Mouse (Mus musculus) limb, embryonic 12.5 days (tissue): ENCODE measurements around the gene Lrfn1. TPM values are rescaled to one million over a fixed set of nuclear protein-coding genes. Genes with fewer than 3 reads are reported as not detected.
"Not testable (repeated sequence)": the region's sequence is repeated elsewhere in the genome, so short reads cannot be mapped to it uniquely, and the experiment has no call there.

ENCODE experiments used
- ATAC-seq: fragments of 200-750 bp; cut with Nextera tagmentation; 2 replicates; pipeline ENCODE4 v1.8.0; 2017; ENCODE audit warnings: low read depth, moderate TSS enrichment; ENCODE audit not compliant: insufficient number of reproducible peaks, insufficient read depth, low FRiP score, low TSS enrichment
- H3K27ac ChIP-seq: fragments of 300-500 bp; sonication (generic); 2 replicates; pipeline ENCODE4 v1.5.1; 2016; ENCODE audit warnings: mild to moderate bottlenecking, moderate library complexity
- H3K27me3 ChIP-seq: fragments of 300-500 bp; sonication (generic); 2 replicates; pipeline ENCODE4 v1.6.1; 2016; ENCODE audit warnings: mild to moderate bottlenecking, moderate library complexity
- H3K36me3 ChIP-seq: fragments of 300-500 bp; sonication (generic); 2 replicates; pipeline ENCODE4 v1.6.1; 2016; ENCODE audit warnings: mild to moderate bottlenecking, moderate library complexity
- H3K4me1 ChIP-seq: fragments of 300-500 bp; sonication (generic); replicated peaks from 2 replicates; pipeline ENCODE4 v1.6.1; 2016
- H3K4me2 ChIP-seq: fragments of 300-500 bp; sonication (generic); 2 replicates; pipeline ENCODE4 v1.6.1; 2016; ENCODE audit warnings: mild to moderate bottlenecking, moderate library complexity
- H3K4me3 ChIP-seq: fragments of 300-500 bp; sonication (generic); replicated peaks from 2 replicates; pipeline ENCODE4 v1.5.1; 2016; ENCODE audit warnings: mild to moderate bottlenecking
- H3K9ac ChIP-seq: fragments of 300-500 bp; sonication (generic); replicated peaks from 2 replicates; pipeline ENCODE4 v1.6.1; 2016; ENCODE audit warnings: mild to moderate bottlenecking, moderate library complexity
- H3K9me3 ChIP-seq: fragments of 300-500 bp; sonication (generic); 2 replicates; pipeline ENCODE4 v1.6.1; 2016; ENCODE audit warnings: mild to moderate bottlenecking, moderate library complexity
- WGBS: fragments of 180-500 bp; shearing (Covaris S2); methylation state at CpG from one replicate; pipeline ENCODE4 v1.1.7; 2016; 5-methylcytosine and 5-hydroxymethylcytosine counted together
- polyA plus RNA-seq: library from polyadenylated mRNA; unstranded; fragments of >200 nt; fragmentation: Nextera tagmentation; extraction: Ambion mirVana; gene quantifications from 2 replicates; pipeline ENCODE4 v1.2.1, GENCODE M21; 2016

Lrfn1 gene
- polyA plus RNA-seq, 1 experiment from 2014 or later = 7.5 TPM

- no peak for ATAC-seq
- Histone ChIP-seq H3K9ac (no peak overlapping the region), H3K36me3 (no peaks in the 10 kb centered on the region), H3K4me2 (no peak overlapping the region), H3K4me3 (no peak overlapping the region), H3K27me3 (peaks cover 14% of the 10 kb centered on the region), H3K4me1 (peaks cover 2% of the 10 kb centered on the region), H3K27ac (no peak overlapping the region), H3K9me3 (no peaks in the 10 kb centered on the region)
- 84% methylated on average over 11 of the region's 11 CpGs for WGBS
Observed at GRCm38 (mm10) chr7:28482854-28483253, 31.1 kb downstream of the Lrfn1 start.

GRCm38 (mm10) chr7:28484192-28484591 is 32.4 kb downstream of the Lrfn1 start:
- Histone ChIP-seq H3K4me2 (no peak overlapping the region), H3K27me3 (peaks cover 26% of the 10 kb centered on the region), H3K36me3 (no peaks in the 10 kb centered on the region), H3K4me3 (no peak overlapping the region), H3K4me1 (peaks cover 5% of the 10 kb centered on the region), H3K9ac (no peak overlapping the region), H3K27ac (no peak overlapping the region), H3K9me3 (no peaks in the 10 kb centered on the region)
- 21% methylated on average over 4 of the region's 4 CpGs for WGBS
- no peak for ATAC-seq

- peaks cover 33% of the 10 kb centered on the region for H3K27me3 ChIP-seq
- no peaks in the 10 kb centered on the region for H3K36me3 ChIP-seq
- peak overlapping the region; percentile 24 for H3K4me3 ChIP-seq
- WGBS = 7% methylated on average over 16 of the region's 16 CpGs
- peaks cover 5% of the 10 kb centered on the region for H3K4me1 ChIP-seq
- H3K4me2 ChIP-seq = peak overlapping the region; percentile 59
- H3K27ac ChIP-seq = no peak overlapping the region
- H3K9ac ChIP-seq = no peak overlapping the region; the same call in 1 of the 2 replicates
- ATAC-seq = no peak
- no peaks in the 10 kb centered on the region for H3K9me3 ChIP-seq
Observed at GRCm38 (mm10) chr7:28488030-28488491, 36.3 kb downstream of the Lrfn1 start.

- 3% methylated on average over 10 of the region's 10 CpGs for WGBS
- Histone ChIP-seq H3K9ac (no peak overlapping the region; the same call in 1 of the 2 replicates), H3K9me3 (no peaks in the 10 kb centered on the region), H3K27me3 (peaks cover 33% of the 10 kb centered on the region), H3K4me3 (no peak overlapping the region), H3K4me2 (peak overlapping the region; percentile 27), H3K27ac (no peak overlapping the region), H3K4me1 (peaks cover 5% of the 10 kb centered on the region), H3K36me3 (no peaks in the 10 kb centered on the region)
- no peak for ATAC-seq
Observed at GRCm38 (mm10) chr7:28490410-28490809, 38.6 kb downstream of the Lrfn1 start.

GRCm38 (mm10) chr7:28490903-28491302 is 39.1 kb downstream of the Lrfn1 start:
- H3K36me3 ChIP-seq = no peaks in the 10 kb centered on the region
- H3K9me3 ChIP-seq = no peaks in the 10 kb centered on the region
- peaks cover 5% of the 10 kb centered on the region for H3K4me1 ChIP-seq
- H3K9ac ChIP-seq = no peak overlapping the region; the same call in 1 of the 2 replicates
- peak overlapping the region; percentile 27 for H3K4me2 ChIP-seq
- H3K27me3 ChIP-seq = peaks cover 33% of the 10 kb centered on the region
- 23% methylated on average over 14 of the region's 14 CpGs for WGBS
- H3K4me3 ChIP-seq = no peak overlapping the region
- H3K27ac ChIP-seq = no peak overlapping the region
- ATAC-seq = no peak

- H3K4me1 ChIP-seq = peaks cover 5% of the 10 kb centered on the region
- H3K36me3 ChIP-seq = no peaks in the 10 kb centered on the region
- WGBS = 86% methylated on average over 8 of the region's 8 CpGs
- ATAC-seq = no peak
- H3K27me3 ChIP-seq = peaks cover 24% of the 10 kb centered on the region
- H3K9ac ChIP-seq = no peak overlapping the region
- no peak overlapping the region for H3K4me2 ChIP-seq
- no peak overlapping the region for H3K4me3 ChIP-seq
- no peaks in the 10 kb centered on the region for H3K9me3 ChIP-seq
- H3K27ac ChIP-seq = no peak overlapping the region
Observed at GRCm38 (mm10) chr7:28492310-28492709, 40.5 kb downstream of the Lrfn1 start.

GRCm38 (mm10) chr7:28495426-28495825 is 43.6 kb downstream of the Lrfn1 start:
- 0 out of 2 replicates have a peak, but pooled peaks cover 4% of the 10 kb centered on the region for H3K27me3 ChIP-seq
- no peak overlapping the region for H3K4me3 ChIP-seq
- no peak overlapping the region for H3K27ac ChIP-seq
- H3K9ac ChIP-seq = no peak overlapping the region
- no peaks in the 10 kb centered on the region for H3K36me3 ChIP-seq
- no peak for ATAC-seq
- no peaks in the 10 kb centered on the region for H3K4me1 ChIP-seq
- H3K9me3 ChIP-seq = peaks cover 1% of the 10 kb centered on the region; the same call in 1 of the 2 replicates
- WGBS = 78% methylated on average over 11 of the region's 11 CpGs
- no peak overlapping the region for H3K4me2 ChIP-seq

- H3K36me3 ChIP-seq = no peaks in the 10 kb centered on the region
- ATAC-seq = no peak
- WGBS = 9% methylated on average over 5 of the region's 5 CpGs
- H3K4me3 ChIP-seq = no peak overlapping the region
- no peak overlapping the region for H3K9ac ChIP-seq
- H3K27me3 ChIP-seq = no peaks in the 10 kb centered on the region
- H3K27ac ChIP-seq = no peak overlapping the region
- H3K4me2 ChIP-seq = no peak overlapping the region
- H3K4me1 ChIP-seq = no peaks in the 10 kb centered on the region
- H3K9me3 ChIP-seq = peaks cover 9% of the 10 kb centered on the region; the same call in 1 of the 2 replicates
Observed at GRCm38 (mm10) chr7:28505585-28505984, 53.8 kb downstream of the Lrfn1 start.

- not testable (repeated sequence) for H3K4me3 ChIP-seq, H3K9ac ChIP-seq, H3K27ac ChIP-seq, H3K27me3 ChIP-seq, H3K9me3 ChIP-seq, H3K4me1 ChIP-seq, ATAC-seq, H3K4me2 ChIP-seq, H3K36me3 ChIP-seq
- WGBS = 75% methylated on average over 2 of the region's 2 CpGs
Observed at GRCm38 (mm10) chr7:28509121-28509520, 57.3 kb downstream of the Lrfn1 start.

GRCm38 (mm10) chr7:28510405-28510974 is 58.7 kb downstream of the Lrfn1 start, which contains the start of gene Ifnl2:
TSS of gene Ifnl2 (minus strand) at chr7:28510455.
- WGBS = 62% methylated on average over 8 of the region's 8 CpGs
- not testable (repeated sequence) for H3K4me2 ChIP-seq, H3K4me3 ChIP-seq, H3K9ac ChIP-seq, H3K9me3 ChIP-seq, H3K4me1 ChIP-seq, H3K27me3 ChIP-seq, ATAC-seq, H3K36me3 ChIP-seq, H3K27ac ChIP-seq

- 73% methylated on average over 8 of the region's 8 CpGs for WGBS
- ATAC-seq = no peak
Observed at GRCm38 (mm10) chr7:28511441-28511840, 59.7 kb downstream of the Lrfn1 start.

More at GRCm38 (mm10) chr7:28511441-28511840, 59.7 kb downstream of the Lrfn1 start:
- H3K27me3 ChIP-seq = no peaks in the 10 kb centered on the region
- H3K4me1 ChIP-seq = no peaks in the 10 kb centered on the region
- H3K9me3 ChIP-seq = no peaks in the 10 kb centered on the region
- no peaks in the 10 kb centered on the region for H3K36me3 ChIP-seq
- H3K9ac ChIP-seq = no peak overlapping the region
- H3K4me3 ChIP-seq = no peak overlapping the region
- H3K27ac ChIP-seq = no peak overlapping the region
- no peak overlapping the region for H3K4me2 ChIP-seq
